Mouse (Mus musculus) MEL (cell line): ENCODE results near the gene Actg1.

ENCODE experiments used
- CTCF ChIP-seq, 3 experiments: IDR thresholded peaks in 2 of 3; conservative IDR thresholded peaks in 1 of 3; 2 replicates each; pipeline ENCODE4 v1.5.1; 2011 to 2012; ENCODE audit warnings: low read length in 3 of 3, low read depth in 2 of 3, mild to moderate bottlenecking in 2 of 3, improper control_type of control experiment in 1 of 3, inconsistent platforms in 1 of 3, mixed read lengths in 1 of 3, moderate library complexity in 1 of 3; ENCODE audit not compliant: control insufficient read depth in 1 of 3, insufficient read depth in 1 of 3, poor library complexity in 1 of 3, severe bottlenecking in 1 of 3
- EP300 ChIP-seq, 2 experiments: IDR thresholded peaks; 2 replicates each; pipeline ENCODE4 v1.6.1; 2011; ENCODE audit warnings: improper control_type of control experiment in 2 of 2, low read length in 2 of 2, low read depth in 1 of 2, mild to moderate bottlenecking in 1 of 2
- ETS1 ChIP-seq: IDR thresholded peaks from 2 replicates; pipeline ENCODE4 v1.6.1; 2012; ENCODE audit warnings: low read depth, mild to moderate bottlenecking, inconsistent platforms, low read length, improper control_type of control experiment, moderate library complexity
- GABPA ChIP-seq: IDR thresholded peaks from 2 replicates; pipeline ENCODE4 v1.6.1; 2012; ENCODE audit warnings: low read depth, mild to moderate bottlenecking, inconsistent platforms, low read length, improper control_type of control experiment, moderate library complexity
- GATA1 ChIP-seq: IDR thresholded peaks from 2 replicates; pipeline ENCODE4 v1.6.1; 2011; ENCODE audit warnings: low read depth, low read length, improper control_type of control experiment
- MAFK ChIP-seq: IDR thresholded peaks from 2 replicates; pipeline ENCODE4 v1.6.1; 2011; ENCODE audit warnings: low read depth, mild to moderate bottlenecking, low read length, improper control_type of control experiment, borderline replicate concordance
- POLR2AphosphoS5 ChIP-seq: IDR thresholded peaks from 2 replicates; pipeline ENCODE4 v1.6.1; 2012; ENCODE audit warnings: low read depth, borderline replicate concordance, mild to moderate bottlenecking, inconsistent platforms, low read length, moderate library complexity, mixed read lengths
- RAD21 ChIP-seq: IDR thresholded peaks from 2 replicates; pipeline ENCODE4 v1.6.1; 2011; ENCODE audit warnings: mild to moderate bottlenecking, low read depth, low read length, improper control_type of control experiment
- SMC3 ChIP-seq: IDR thresholded peaks from 2 replicates; pipeline ENCODE4 v1.6.1; 2011; ENCODE audit warnings: low read depth, low read length, improper control_type of control experiment
- UBTF ChIP-seq: IDR thresholded peaks from 2 replicates; pipeline ENCODE4 v1.6.1; 2012; ENCODE audit warnings: low read depth, mild to moderate bottlenecking, inconsistent platforms, low read length, improper control_type of control experiment, moderate library complexity, borderline replicate concordance; ENCODE audit not compliant: insufficient read depth
- ZNF384 ChIP-seq: IDR thresholded peaks from 2 replicates; pipeline ENCODE4 v1.6.1; 2012; ENCODE audit warnings: low read depth, mild to moderate bottlenecking, inconsistent platforms, low read length, improper control_type of control experiment

DNA sequence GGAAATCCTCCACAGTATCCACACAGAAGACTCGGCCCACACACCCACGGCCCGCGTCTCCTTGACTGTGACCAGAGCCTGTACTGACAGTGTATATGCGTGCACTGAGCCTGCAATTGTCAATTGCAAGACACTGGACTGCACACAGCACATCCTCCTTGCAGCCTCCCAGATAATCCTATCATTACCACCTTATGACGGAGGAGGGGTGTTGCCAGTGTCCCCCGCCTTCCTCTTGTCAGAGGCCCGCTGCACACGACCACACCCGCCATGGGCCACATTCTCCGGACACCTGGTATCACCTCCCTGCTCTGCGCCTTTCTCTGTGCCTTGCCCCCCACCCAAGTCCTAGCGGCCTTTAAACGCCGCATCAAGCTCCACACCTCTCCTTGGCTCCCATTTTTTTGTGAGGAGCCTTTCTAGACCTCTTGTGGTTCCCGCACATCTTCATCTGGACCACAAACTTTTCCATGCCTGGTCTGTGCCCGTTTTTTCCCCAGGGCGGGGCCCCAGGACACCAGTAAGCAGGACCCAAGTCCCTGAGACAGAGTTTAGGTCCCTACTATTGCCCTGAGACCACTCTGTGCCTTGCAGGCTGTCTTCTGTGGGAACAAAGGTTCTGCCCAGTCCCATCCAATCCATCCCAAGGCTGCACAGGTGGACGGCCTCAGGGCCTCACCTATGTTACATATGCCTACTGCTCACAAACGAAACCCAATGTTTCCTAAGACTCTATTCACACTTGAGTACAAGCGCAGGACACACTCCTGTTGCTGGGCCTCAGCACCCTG lies 44.6 kb downstream of the Actg1 start:
- TF ChIP-seq POLR2AphosphoS5 (no peak), RAD21 (no peak), EP300 (IDR thresholded peaks at IDR 0.05; ENCODE audit: low read depth in 1 of 2, low read length in 2 of 2) (peak; percentile 27 to 69; a peak in 3 of 4 replicates), GATA1 (peak; percentile 46; the same call in 1 of the 2 replicates), SMC3 (no peak), MAFK (no peak), CTCF (IDR thresholded peaks at IDR 0.05 in 2 of 3, conservative IDR thresholded peaks at IDR 0.05 in 1 of 3; ENCODE audit: control insufficient read depth in 1 of 3, insufficient read depth in 1 of 3, low read depth in 2 of 3, low read length in 3 of 3, poor library complexity in 1 of 3, severe bottlenecking in 1 of 3) (no peak), ZNF384 (no peak), GABPA (no peak), UBTF (no peak), ETS1 (no peak; the same call in 1 of the 2 replicates)
